Mouse (Mus musculus) liver, embryonic 14.5 days (tissue): Measurements from ENCODE around the gene Trnp1. TPM values are rescaled to one million over a fixed set of nuclear protein-coding genes. Genes with fewer than 3 reads are reported as not detected.

Source experiments
- ATAC-seq: fragments of 200-750 bp; cut with Nextera tagmentation; 2 replicates; pipeline ENCODE4 v1.8.0; 2017; ENCODE audit warnings: moderate number of reproducible peaks, mild to moderate bottlenecking, moderate library complexity; ENCODE audit not compliant: insufficient read depth
- DNase-seq, 3 experiments: peaks; one replicate each; pipeline ENCODE4 v3.0.0-alpha.2; 2012 to 2013; ENCODE audit warnings: low read depth in 3 of 3, low spot score in 3 of 3
- H3K27ac ChIP-seq: fragments of 300-500 bp; sonication (generic); 2 replicates; pipeline ENCODE4 v1.5.1; 2014; ENCODE audit warnings: moderate library complexity, mild to moderate bottlenecking, control low read depth, inconsistent platforms
- H3K27me3 ChIP-seq: fragments of 300-500 bp; sonication (generic); 2 replicates; pipeline ENCODE4 v1.6.1; 2014; ENCODE audit warnings: mild to moderate bottlenecking, low read length, moderate library complexity; ENCODE audit not compliant: control insufficient read depth, insufficient read depth
- H3K36me3 ChIP-seq: fragments of 300-500 bp; sonication (generic); replicated peaks from 2 replicates; pipeline ENCODE4 v1.6.1; 2014; ENCODE audit warnings: low read depth; ENCODE audit not compliant: control insufficient read depth, insufficient read depth
- H3K4me1 ChIP-seq, 2 experiments: fragments of 200-500 bp in 1 of 2; fragments of 300-500 bp in 1 of 2; sonication (generic) in 1 of 2; replicated peaks; 2 replicates each; pipeline ENCODE4 v1.6.1; 2012 to 2014; ENCODE audit warnings: antibody characterized with exemption in 1 of 2, inconsistent platforms in 1 of 2, low read length in 1 of 2; ENCODE audit not compliant: control insufficient read depth in 2 of 2, insufficient read depth in 2 of 2
- H3K4me2 ChIP-seq: fragments of 300-500 bp; sonication (generic); 2 replicates; pipeline ENCODE4 v1.6.1; 2014; ENCODE audit warnings: low read depth, mild to moderate bottlenecking, control low read depth, moderate library complexity
- H3K4me3 ChIP-seq, 2 experiments: fragments of 200-500 bp in 1 of 2; fragments of 300-500 bp in 1 of 2; sonication (generic) in 1 of 2; 2 replicates each; pipeline ENCODE4 v1.5.1; 2012 to 2014; ENCODE audit warnings: low read depth in 2 of 2, low read length in 2 of 2, mild to moderate bottlenecking in 2 of 2, control low read depth in 1 of 2, inconsistent platforms in 1 of 2, moderate library complexity in 1 of 2; ENCODE audit not compliant: insufficient read depth in 1 of 2
- H3K9ac ChIP-seq: fragments of 300-500 bp; sonication (generic); replicated peaks from 2 replicates; pipeline ENCODE4 v1.6.1; 2014; ENCODE audit warnings: mild to moderate bottlenecking, control low read depth, moderate library complexity
- H3K9me3 ChIP-seq: fragments of 300-500 bp; sonication (generic); 2 replicates; pipeline ENCODE4 v1.6.1; 2016; ENCODE audit warnings: low read length, mixed read lengths; ENCODE audit not compliant: control insufficient read depth
- CTCF ChIP-seq: IDR thresholded peaks from 2 replicates; pipeline ENCODE4 v1.5.1; 2016; ENCODE audit warnings: antibody characterized with exemption, low read depth, control low read depth
- EP300 ChIP-seq: IDR thresholded peaks from 2 replicates; pipeline ENCODE4 v1.6.1; 2016; ENCODE audit warnings: antibody characterized with exemption, low read depth
- WGBS: fragments of 180-500 bp; shearing (Covaris S2); extraction: QIAGEN DNeasy Blood & Tissue Kit; methylation state at CpG from one replicate; pipeline ENCODE4 v1.1.7; 2014; ENCODE audit not compliant: insufficient replicate concordance; 5-methylcytosine and 5-hydroxymethylcytosine counted together
- polyA plus RNA-seq, 2 experiments: library from polyadenylated mRNA; depleted of rRNA in 1 of 2; stranded (reverse) in 1 of 2; unstranded in 1 of 2; fragments of >200 nt; fragmentation: Nextera tagmentation in 1 of 2; extraction: Ambion mirVana in 1 of 2; gene quantifications; 2 replicates each; pipeline versions ENCODE4 v1.2.1 to v1.2.3; 2012 to 2014

Trnp1 gene
- polyA plus RNA-seq, 2 experiments: 0.04 TPM; not detected in 1

DNA sequence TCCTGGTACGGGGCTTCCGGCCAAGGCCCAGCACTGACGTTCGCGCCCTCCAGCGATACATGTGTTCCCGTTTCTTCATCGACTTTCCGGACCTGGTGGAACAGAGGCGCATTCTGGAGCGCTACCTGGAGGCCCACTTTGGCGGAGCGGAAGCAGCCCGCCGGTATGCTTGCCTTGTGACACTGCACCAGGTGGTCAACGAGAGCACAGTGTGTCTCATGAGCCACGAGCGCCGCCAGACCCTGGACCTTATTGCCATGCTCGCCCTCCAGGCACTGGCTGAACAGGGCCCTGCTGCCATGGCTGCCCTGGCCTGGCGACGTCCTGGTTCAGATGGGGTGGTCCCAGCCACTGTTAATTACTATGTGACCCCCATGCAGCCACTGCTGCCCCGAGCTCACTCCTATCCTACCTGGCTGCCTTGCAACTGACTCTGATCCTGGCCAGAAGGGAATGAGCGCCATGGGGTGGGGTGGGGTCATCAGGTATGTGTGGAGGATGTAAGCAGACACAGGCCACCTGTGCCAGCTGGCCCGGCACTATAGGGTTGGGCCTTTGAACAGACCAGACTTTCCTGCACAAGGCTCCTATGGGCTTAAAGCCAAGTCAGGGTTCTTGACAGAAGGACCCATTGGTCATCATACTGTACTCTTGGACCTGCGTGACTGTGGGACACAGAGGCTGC, 11.5 kb downstream of the Trnp1 start:
- ATAC-seq: no peak
- TF ChIP-seq CTCF: no peak
- no peak for TF ChIP-seq EP300

DNA sequence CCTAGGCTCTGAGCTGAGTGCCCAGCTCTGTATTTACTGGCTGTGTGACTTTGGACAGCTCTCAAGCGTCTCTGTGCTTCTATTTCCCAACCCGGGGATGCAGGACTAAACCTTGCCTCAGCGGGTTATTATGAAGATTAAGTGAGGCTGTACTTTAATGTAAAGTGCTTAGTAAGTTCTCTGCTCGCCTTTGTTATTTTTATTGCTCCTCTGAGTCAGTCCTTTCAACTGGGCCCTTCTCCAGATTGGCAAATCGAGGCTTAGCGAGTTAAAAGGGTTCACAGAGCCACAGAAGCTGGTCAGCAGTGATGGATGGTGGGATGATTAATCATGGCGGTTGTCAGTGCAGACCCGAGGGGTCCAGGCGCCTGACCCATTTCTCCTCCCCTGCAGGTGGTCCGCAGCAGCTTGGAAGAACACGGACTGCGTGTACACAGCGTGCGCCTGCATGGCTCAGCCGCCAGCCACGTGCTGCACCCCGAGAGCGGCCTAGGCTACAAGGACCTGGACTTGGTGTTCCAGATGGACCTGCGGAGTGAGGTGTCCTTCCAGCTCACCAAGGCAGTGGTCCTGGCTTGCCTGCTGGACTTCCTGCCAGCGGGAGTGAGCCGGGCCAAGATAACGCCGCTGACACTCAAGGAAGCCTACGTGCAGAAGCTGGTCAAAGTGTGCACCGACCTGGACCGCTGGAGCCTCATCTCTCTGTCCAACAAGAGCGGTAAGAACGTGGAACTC, 12.5 kb downstream of the Trnp1 start:
- Histone ChIP-seq H3K27me3 (peaks cover 25% of the 10 kb centered on the region), H3K36me3 (no peaks in the 10 kb centered on the region), H3K9ac (no peak overlapping the region), H3K27ac (no peak overlapping the region), H3K9me3 (no peaks in the 10 kb centered on the region), H3K4me3 (no peak overlapping the region), H3K4me2 (no peak overlapping the region), H3K4me1 (peaks cover 2 to 14% of the 10 kb centered on the region in 2 experiments; a peak in 2 of 4 replicates)
- DNase-seq: no peak
- WGBS: 77% methylated on average over 28 of the region's 28 CpGs
- no peak for ATAC-seq
- TF ChIP-seq CTCF: no peak
- no peak for TF ChIP-seq EP300

More for the DNA sequence above, 11.5 kb downstream of the Trnp1 start:
- Histone ChIP-seq H3K36me3 (no peaks in the 10 kb centered on the region), H3K27me3 (peaks cover 15% of the 10 kb centered on the region), H3K4me1 (peaks cover 2 to 19% of the 10 kb centered on the region in 2 experiments; a peak in 3 of 4 replicates), H3K27ac (no peak overlapping the region), H3K4me3 (no peak overlapping the region), H3K4me2 (no peak overlapping the region), H3K9me3 (no peaks in the 10 kb centered on the region), H3K9ac (no peak overlapping the region)
- WGBS: 84% methylated on average over 26 of the region's 26 CpGs
- no peak for DNase-seq

GRCm38 (mm10) chr4:133484266-133485025, 13.9 kb downstream of the Trnp1 start:
- peaks cover 39% of the 10 kb centered on the region for H3K27me3 ChIP-seq

GRCm38 (mm10) chr4:133482479-133482878, 15.9 kb downstream of the Trnp1 start:
- no peak for DNase-seq
- Histone ChIP-seq H3K4me2 (no peak overlapping the region), H3K4me3 (no peak overlapping the region), H3K27me3 (peaks cover 50% of the 10 kb centered on the region), H3K9me3 (no peaks in the 10 kb centered on the region), H3K9ac (no peak overlapping the region), H3K4me1 (peaks cover 0 to 2% of the 10 kb centered on the region in 2 experiments; a peak in 1 of 4 replicates), H3K36me3 (no peaks in the 10 kb centered on the region), H3K27ac (no peak overlapping the region)
- no peak for ATAC-seq
- TF ChIP-seq EP300 (no peak), CTCF (no peak)
- 70% methylated on average over 3 of the region's 3 CpGs for WGBS

More at GRCm38 (mm10) chr4:133484266-133485025, 13.9 kb downstream of the Trnp1 start:
- no peaks in the 10 kb centered on the region for H3K36me3 ChIP-seq
- no peak for TF ChIP-seq CTCF
- no peak for TF ChIP-seq EP300
- H3K9me3 ChIP-seq: no peaks in the 10 kb centered on the region
- no peak for DNase-seq
- H3K27ac ChIP-seq: no peak overlapping the region
- H3K4me2 ChIP-seq: no peak overlapping the region
- H3K4me1 ChIP-seq: peaks cover 2 to 11% of the 10 kb centered on the region in 2 experiments; a peak in 2 of 4 replicates
- 13% methylated on average over 22 of the region's 22 CpGs for WGBS
- H3K4me3 ChIP-seq: no peak overlapping the region
- no peak for ATAC-seq
- H3K9ac ChIP-seq: no peak overlapping the region
